Mouse (Mus musculus): ENCODE results near the gene Vmn1r220.
"Not testable (repeated sequence)": the region's sequence is repeated elsewhere in the genome, so short reads cannot be mapped to it uniquely, and the experiment has no call there.

Gene Vmn1r220

GRCm38 (mm10) chr13:23187875-23188274 lies at the start of gene Vmn1r220:
TSS of gene Vmn1r220 (minus strand) at chr13:23187975.
- no peak for DNase-seq (ENCODE audit: low read depth)

DNA sequence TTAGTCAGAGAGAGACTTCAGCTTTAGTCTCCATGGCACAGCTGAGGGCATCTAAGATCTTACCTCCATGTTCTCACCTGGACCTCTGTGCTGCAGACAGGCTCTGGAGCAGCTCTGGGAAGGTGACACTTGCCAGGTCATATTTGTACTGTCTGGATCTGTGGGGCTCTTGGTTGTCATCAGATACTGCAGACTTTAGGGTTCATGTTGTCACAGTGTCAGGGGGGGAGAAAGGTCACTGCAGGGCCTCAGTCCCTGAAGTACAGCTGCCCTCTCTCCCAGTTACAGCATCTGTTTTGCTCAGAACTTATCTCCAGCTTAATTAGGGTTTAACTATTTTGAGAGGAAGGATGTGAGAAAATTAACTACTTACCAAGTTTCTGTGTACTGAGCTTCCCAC lies 48.1 kb upstream of the Vmn1r220 start, which contains the start of gene Vmn1r222:
Vmn1r222 (minus strand) TSS at position 101 of the 400 bp plus-strand sequence.
- DNase-seq (ENCODE audit: low read depth) = not testable (repeated sequence)

DNA sequence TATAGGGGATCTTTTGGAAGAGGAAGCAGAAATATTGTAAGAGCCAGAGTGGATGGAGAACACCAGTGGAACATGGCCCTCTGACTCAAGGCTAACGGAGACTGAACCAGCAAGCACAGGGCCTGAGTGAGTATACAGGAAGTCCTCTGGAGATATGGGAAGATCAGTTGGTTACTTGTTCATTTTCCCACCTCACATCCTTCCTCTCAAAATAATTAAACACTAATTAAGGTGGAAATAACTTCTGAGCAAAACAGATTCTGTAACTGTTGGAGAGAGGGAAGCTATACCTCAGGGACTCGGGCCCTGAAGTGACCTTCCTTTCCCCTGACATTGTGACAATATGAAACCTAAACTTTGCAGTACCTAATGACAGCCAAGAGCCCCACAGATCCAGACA lies 26.1 kb upstream of the Vmn1r220 start, which contains the start of gene Vmn1r221:
Vmn1r221 (plus strand) TSS at position 301 of the 400 bp plus-strand sequence.
- DNase-seq (ENCODE audit: low read depth) = not testable (repeated sequence)

DNA sequence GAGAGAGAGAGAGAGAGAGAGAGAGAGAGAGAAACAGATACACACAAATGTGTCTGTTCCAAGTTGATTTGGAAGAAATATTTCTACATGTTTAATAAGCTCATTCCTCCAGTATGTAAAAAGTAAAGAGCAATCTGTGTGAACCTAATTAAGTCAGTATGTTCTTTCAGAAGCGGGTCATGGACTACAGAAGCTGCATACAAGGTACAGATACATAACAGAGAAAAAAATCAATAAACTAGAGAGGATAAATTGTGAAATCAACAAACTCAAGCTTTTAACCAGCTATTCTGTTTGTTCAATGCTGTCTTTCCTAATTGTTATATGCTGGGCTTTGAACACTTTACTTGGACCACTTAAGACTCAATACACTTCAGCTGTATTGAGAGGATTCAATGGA lies 16.1 kb upstream of the Vmn1r220 start:
- DNase-seq (ENCODE audit: low read depth) = not testable (repeated sequence)

DNA sequence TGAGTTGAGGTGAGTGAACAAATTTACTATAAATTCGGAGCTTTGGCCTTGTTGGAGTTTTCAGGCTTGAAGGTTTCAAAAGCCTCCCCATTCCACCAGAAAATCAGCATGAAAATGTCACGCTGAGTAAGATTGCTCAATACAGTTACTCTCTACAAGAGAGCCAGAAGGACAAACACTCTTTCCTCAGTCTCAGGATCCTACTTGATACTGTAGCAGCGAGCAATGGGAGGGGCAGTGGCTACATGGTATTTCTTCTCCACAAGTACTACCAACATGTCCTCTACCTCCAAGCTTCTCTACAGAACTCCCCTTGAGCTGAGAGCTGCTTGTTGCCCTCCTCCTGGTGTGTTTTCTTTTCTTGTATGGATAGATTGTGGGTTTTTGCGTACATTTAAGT lies 21.3 kb downstream of the Vmn1r220 start:
- not testable (repeated sequence) for DNase-seq (ENCODE audit: low read depth)

DNA sequence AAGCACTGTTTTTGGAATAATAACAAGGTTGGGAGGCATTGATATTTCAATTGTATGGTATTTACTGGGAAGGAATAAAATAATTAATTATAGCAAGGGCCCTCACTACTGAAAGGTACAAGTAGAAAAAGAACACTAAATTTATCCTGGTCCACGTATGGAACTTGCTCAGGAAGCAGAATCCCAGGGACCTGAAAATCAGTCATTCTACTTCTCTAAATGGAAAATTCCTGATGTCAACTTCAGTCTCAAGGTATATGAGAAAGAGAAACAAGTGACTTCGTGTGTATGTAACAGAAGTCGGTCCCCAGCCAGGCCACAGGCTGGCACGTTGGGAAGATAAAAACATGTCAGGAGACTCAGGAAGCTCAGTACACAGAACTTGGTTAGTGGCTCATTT lies 28.8 kb downstream of the Vmn1r220 start, which contains the start of gene Vmn1r219:
Vmn1r219 (plus strand) TSS at position 301 of the 400 bp plus-strand sequence.
- no peak for DNase-seq (ENCODE audit: low read depth)

DNA sequence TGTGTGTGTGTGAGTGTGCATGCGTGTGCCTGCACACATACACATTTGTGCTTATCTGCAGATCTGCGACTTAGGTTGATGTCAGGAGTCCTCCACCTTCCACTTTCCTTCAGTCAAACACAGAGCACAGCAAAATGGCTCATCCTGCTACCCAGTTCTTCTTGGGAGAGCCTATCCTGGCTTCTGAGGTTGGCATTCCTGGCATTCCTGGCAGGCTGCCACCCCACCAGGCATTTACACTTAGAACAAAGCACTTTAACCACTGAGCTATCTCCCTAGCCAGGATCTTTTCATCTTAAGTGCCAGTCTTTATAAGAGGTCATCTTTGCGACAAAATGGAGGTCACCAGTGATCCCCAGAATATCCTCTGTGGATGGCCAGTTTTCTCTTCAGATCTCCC lies 29.9 kb downstream of the Vmn1r220 start:
- no peak for DNase-seq (ENCODE audit: low read depth)

DNA sequence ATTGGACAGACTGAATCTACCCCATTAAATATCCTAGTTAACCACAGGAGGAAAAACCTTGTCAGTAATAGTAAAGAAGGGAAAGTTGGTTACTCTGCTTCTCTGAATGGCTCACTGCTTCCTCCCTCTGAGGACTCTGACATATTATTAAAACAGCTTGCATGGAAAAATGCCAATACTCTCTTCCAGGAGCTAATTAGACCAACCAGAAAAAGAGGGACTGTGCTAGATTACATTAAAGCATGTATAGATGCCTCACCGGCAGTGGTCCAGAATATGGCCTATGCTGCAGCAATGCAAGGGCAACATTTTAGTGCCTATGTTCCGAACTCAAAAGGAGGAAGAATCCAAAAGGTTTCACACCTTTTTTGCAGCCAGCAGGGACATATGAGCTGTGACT lies 48.9 kb downstream of the Vmn1r220 start:
- DNase-seq (ENCODE audit: low read depth) = no peak

DNA sequence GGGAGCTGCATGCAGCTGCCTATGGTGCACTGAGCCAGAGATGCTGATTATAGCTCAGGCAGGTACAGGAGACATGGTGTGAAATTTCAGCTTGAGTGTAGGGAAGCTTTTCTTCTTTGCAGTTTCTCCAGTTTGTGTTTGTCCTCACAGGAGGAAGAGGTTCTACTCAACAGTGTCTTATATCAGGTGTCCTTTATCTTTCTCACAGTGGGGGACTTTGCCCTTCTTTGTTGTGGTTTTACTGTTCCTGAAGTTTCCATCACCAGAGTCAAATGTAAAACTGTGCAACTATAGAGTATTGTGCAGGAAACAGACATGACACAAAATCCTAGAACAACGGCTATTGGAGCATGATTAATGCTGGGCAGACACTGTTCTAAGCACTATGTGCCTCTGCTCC lies 54.3 kb downstream of the Vmn1r220 start:
- no peak for DNase-seq (ENCODE audit: low read depth)

DNA sequence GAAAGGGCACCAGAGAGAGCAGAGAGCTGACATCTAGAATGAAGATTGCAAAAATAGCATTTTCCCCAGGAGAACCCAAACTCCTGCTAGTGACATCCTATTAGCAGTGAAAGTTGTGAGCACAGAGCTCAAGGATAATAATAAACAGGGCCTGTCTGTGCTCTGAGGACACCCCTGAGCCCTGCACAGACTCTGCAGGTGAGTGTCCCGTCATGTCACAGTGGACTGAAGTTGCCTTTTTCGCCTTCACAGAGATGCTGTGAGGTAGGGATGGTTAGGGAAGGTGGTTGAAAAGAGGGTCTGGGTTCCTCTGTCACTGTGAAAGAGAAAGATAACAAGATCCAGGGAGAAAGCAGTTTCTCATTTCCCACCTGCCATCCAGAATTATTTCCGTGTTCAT lies 54.7 kb downstream of the Vmn1r220 start, which contains the start of gene Vmn1r218:
Vmn1r218 (plus strand) TSS at position 57 of the 400 bp plus-strand sequence.
- no peak for DNase-seq (ENCODE audit: low read depth)
